Mouse (Mus musculus) liver, embryonic 13.5 days (tissue): ENCODE results near the gene Olfr1208. TPM values are rescaled to one million over a fixed set of nuclear protein-coding genes. Genes with fewer than 3 reads are reported as not detected.

Source experiments
- ATAC-seq: fragments of 200-750 bp; cut with Nextera tagmentation; 2 replicates; pipeline ENCODE4 v1.8.0; 2017; ENCODE audit warnings: low read depth, mild to moderate bottlenecking, moderate number of reproducible peaks, moderate library complexity
- DNase-seq: peaks from one replicate; pipeline ENCODE4 v3.0.0; 2022
- H3K27ac ChIP-seq: fragments of 300-500 bp; sonication (generic); 2 replicates; pipeline ENCODE4 v1.5.1; 2015; ENCODE audit warnings: moderate library complexity, mild to moderate bottlenecking, inconsistent platforms
- H3K27me3 ChIP-seq: fragments of 300-500 bp; sonication (generic); 2 replicates; pipeline ENCODE4 v1.6.1; 2015; ENCODE audit warnings: mild to moderate bottlenecking, inconsistent platforms
- H3K36me3 ChIP-seq: fragments of 300-500 bp; sonication (generic); 2 replicates; pipeline ENCODE4 v1.6.1; 2015; ENCODE audit warnings: mild to moderate bottlenecking, inconsistent platforms
- H3K4me1 ChIP-seq: fragments of 300-500 bp; sonication (generic); replicated peaks from 2 replicates; pipeline ENCODE4 v1.6.1; 2015; ENCODE audit warnings: inconsistent platforms
- H3K4me2 ChIP-seq: fragments of 300-500 bp; sonication (generic); 2 replicates; pipeline ENCODE4 v1.6.1; 2015; ENCODE audit warnings: inconsistent platforms, mild to moderate bottlenecking, moderate library complexity
- H3K4me3 ChIP-seq: fragments of 300-500 bp; sonication (generic); replicated peaks from 2 replicates; pipeline ENCODE4 v1.5.1; 2015; ENCODE audit warnings: mild to moderate bottlenecking, inconsistent platforms
- H3K9ac ChIP-seq: fragments of 300-500 bp; sonication (generic); 2 replicates; pipeline ENCODE4 v1.6.1; 2015; ENCODE audit warnings: mild to moderate bottlenecking, inconsistent platforms
- H3K9me3 ChIP-seq: fragments of 300-500 bp; sonication (generic); replicated peaks from 2 replicates; pipeline ENCODE4 v1.6.1; 2016; ENCODE audit warnings: inconsistent platforms
- WGBS: fragments of 180-500 bp; shearing (Covaris S2); methylation state at CpG from one replicate; pipeline ENCODE4 v1.1.7; 2015; ENCODE audit not compliant: insufficient replicate concordance; 5-methylcytosine and 5-hydroxymethylcytosine counted together
- polyA plus RNA-seq: library from polyadenylated mRNA; unstranded; fragments of >200 nt; fragmentation: Nextera tagmentation; extraction: Ambion mirVana; gene quantifications from 2 replicates; pipeline ENCODE4 v1.2.1, GENCODE M21; 2015

Gene Olfr1208
- polyA plus RNA-seq: not detected in 2 replicates

GRCm38 (mm10) chr2:88902211-88902610, at the start of gene Olfr1208:
Gene Olfr1208, minus strand, starts transcription at chr2:88902311.
- DNase-seq: no peak
- Histone ChIP-seq H3K4me2 (no peak within 1 kb of the TSS), H3K9ac (no peak within 1 kb of the TSS), H3K4me1 (no peaks in the 10 kb centered on the region), H3K4me3 (no peak within 1 kb of the TSS), H3K27me3 (no peaks in the 10 kb centered on the region), H3K27ac (no peak within 1 kb of the TSS), H3K36me3 (no peaks in the 10 kb centered on the region), H3K9me3 (no peaks in the 10 kb centered on the region)
- no peak for ATAC-seq

- Histone ChIP-seq H3K27ac (no peak within 1 kb of the TSS), H3K4me3 (no peak within 1 kb of the TSS), H3K27me3 (no peaks in the 10 kb centered on the region), H3K4me1 (no peaks in the 10 kb centered on the region), H3K36me3 (no peaks in the 10 kb centered on the region), H3K9ac (no peak within 1 kb of the TSS), H3K4me2 (no peak within 1 kb of the TSS), H3K9me3 (no peaks in the 10 kb centered on the region)
- ATAC-seq (no peak), DNase-seq (no peak)
- 66% methylated on average over 1 of the region's 1 CpGs for WGBS
These were observed 35.9 kb upstream of the Olfr1208 start, which contains the start of gene Olfr1211 for GRCm38 (mm10) chr2:88938011-88938410. Gene Olfr1211, minus strand, starts transcription at chr2:88938111.

GRCm38 (mm10) chr2:88915057-88915456, 12.9 kb upstream of the Olfr1208 start, which contains the start of gene Olfr1209:
Gene Olfr1209, minus strand, starts transcription at chr2:88915157.
- Histone ChIP-seq H3K4me1 (no peaks in the 10 kb centered on the region), H3K27ac (no peak within 1 kb of the TSS), H3K27me3 (no peaks in the 10 kb centered on the region), H3K4me3 (no peak within 1 kb of the TSS), H3K9ac (no peak within 1 kb of the TSS), H3K36me3 (no peaks in the 10 kb centered on the region), H3K4me2 (no peak within 1 kb of the TSS), H3K9me3 (no peaks in the 10 kb centered on the region; the same call in 1 of the 2 replicates)
- WGBS: 67% methylated on average over 3 of the region's 3 CpGs
- no peak for ATAC-seq
- no peak for DNase-seq

- DNase-seq: no peak
These were observed 39.2 kb downstream of the Olfr1208 start, which contains the start of gene Olfr1206 for GRCm38 (mm10) chr2:88862931-88863330. Gene Olfr1206, plus strand, starts transcription at chr2:88863231.

GRCm38 (mm10) chr2:88848992-88849391, 53.1 kb downstream of the Olfr1208 start, which contains the start of gene Olfr1204:
Gene Olfr1204, plus strand, starts transcription at chr2:88849292.
- H3K36me3 ChIP-seq: no peaks in the 10 kb centered on the region
- H3K4me3 ChIP-seq: no peak within 1 kb of the TSS
- H3K27me3 ChIP-seq: no peaks in the 10 kb centered on the region
- H3K27ac ChIP-seq: no peak within 1 kb of the TSS
- DNase-seq: no peak
- WGBS: 50% methylated on average over 1 of the region's 1 CpGs
- no peak for ATAC-seq
- H3K4me1 ChIP-seq: no peaks in the 10 kb centered on the region
- H3K9ac ChIP-seq: no peak within 1 kb of the TSS
- no peak within 1 kb of the TSS for H3K4me2 ChIP-seq
- H3K9me3 ChIP-seq: no peaks in the 10 kb centered on the region

More at GRCm38 (mm10) chr2:88862931-88863330, 39.2 kb downstream of the Olfr1208 start, which contains the start of gene Olfr1206:
- Histone ChIP-seq H3K9ac (no peak within 1 kb of the TSS), H3K27ac (no peak within 1 kb of the TSS), H3K4me1 (no peaks in the 10 kb centered on the region), H3K4me2 (no peak within 1 kb of the TSS), H3K4me3 (no peak within 1 kb of the TSS), H3K27me3 (no peaks in the 10 kb centered on the region), H3K36me3 (no peaks in the 10 kb centered on the region), H3K9me3 (no peaks in the 10 kb centered on the region)
- WGBS: 63% methylated on average over 2 of the region's 2 CpGs
- ATAC-seq: no peak

Other genes starting within 250 kb of the Olfr1208 start
- not detected in 2 replicates for gene Olfr1193, start 226.7 kb downstream of the Olfr1208 start, polyA plus RNA-seq
- gene Olfr1195, start 213.1 kb downstream of the Olfr1208 start, polyA plus RNA-seq: not detected in 2 replicates
- not detected in 2 replicates for gene Olfr1196, start 197.7 kb downstream of the Olfr1208 start, polyA plus RNA-seq
- not detected in 2 replicates for gene Olfr1197, start 169.9 kb downstream of the Olfr1208 start, polyA plus RNA-seq
- not detected in 2 replicates for gene Olfr1198, start 150.9 kb downstream of the Olfr1208 start, polyA plus RNA-seq
- not detected in 2 replicates for gene Olfr1199, start 141.8 kb downstream of the Olfr1208 start, polyA plus RNA-seq
- gene Olfr1200, start 131.8 kb downstream of the Olfr1208 start, polyA plus RNA-seq: not detected in 2 replicates
- not detected in 2 replicates for gene Olfr1201, start 109.3 kb downstream of the Olfr1208 start, polyA plus RNA-seq
- gene Olfr1202, start 87.8 kb downstream of the Olfr1208 start, polyA plus RNA-seq: not detected in 2 replicates
- not detected in 2 replicates for gene Olfr1205, start 72.6 kb downstream of the Olfr1208 start, polyA plus RNA-seq
- gene Olfr1204, start 53.0 kb downstream of the Olfr1208 start, polyA plus RNA-seq: not detected in 2 replicates
- gene Olfr1206, start 39.1 kb downstream of the Olfr1208 start, polyA plus RNA-seq: not detected in 2 replicates
- gene Olfr1209, start 12.8 kb upstream of the Olfr1208 start, polyA plus RNA-seq: not detected in 2 replicates
- not detected in 2 replicates for gene Olfr1211, start 35.8 kb upstream of the Olfr1208 start, polyA plus RNA-seq
- not detected in 2 replicates for gene Olfr1212, start 51.7 kb upstream of the Olfr1208 start, polyA plus RNA-seq
- not detected in 2 replicates for gene Gm13762, start 78.0 kb upstream of the Olfr1208 start, polyA plus RNA-seq
- gene Olfr1214, start 90.3 kb upstream of the Olfr1208 start, polyA plus RNA-seq: not detected in 2 replicates
- gene Olfr1215, start 104.7 kb upstream of the Olfr1208 start, polyA plus RNA-seq: not detected in 2 replicates
- not detected in 2 replicates for gene Olfr1216, start 116.0 kb upstream of the Olfr1208 start, polyA plus RNA-seq
- not detected in 2 replicates for gene Olfr1217, start 129.8 kb upstream of the Olfr1208 start, polyA plus RNA-seq
- gene Olfr1218, start 158.9 kb upstream of the Olfr1208 start, polyA plus RNA-seq: not detected in 2 replicates
- gene Olfr1219, start 181.2 kb upstream of the Olfr1208 start, polyA plus RNA-seq: not detected in 2 replicates
- gene Olfr1220, start 204.5 kb upstream of the Olfr1208 start, polyA plus RNA-seq: not detected in 2 replicates
- not detected in 2 replicates for gene Olfr1221, start 215.0 kb upstream of the Olfr1208 start, polyA plus RNA-seq
- not detected in 2 replicates for gene Olfr1222, start 230.7 kb upstream of the Olfr1208 start, polyA plus RNA-seq
- gene Olfr1223, start 249.2 kb upstream of the Olfr1208 start, polyA plus RNA-seq: not detected in 2 replicates